Mouse (Mus musculus) heart, postnatal 0 days (tissue): ENCODE measurements around the gene Krt77. TPM values are rescaled to one million over a fixed set of nuclear protein-coding genes. Genes with fewer than 3 reads are reported as not detected.

Experiments
- ATAC-seq: fragments of 200-750 bp; cut with Nextera tagmentation; 2 replicates; pipeline ENCODE4 v1.8.0; 2017; ENCODE audit warnings: low read depth, moderate number of reproducible peaks, moderate library complexity; ENCODE audit not compliant: insufficient read depth
- DNase-seq: peaks from one replicate; pipeline ENCODE4 v3.0.0-alpha.2; 2016; ENCODE audit warnings: low spot score
- H3K27ac ChIP-seq: fragments of 300-500 bp; sonication (generic); 2 replicates; pipeline ENCODE4 v1.5.1; 2014; ENCODE audit warnings: low read depth, mild to moderate bottlenecking
- H3K27me3 ChIP-seq: fragments of 300-500 bp; sonication (generic); 2 replicates; pipeline ENCODE4 v1.6.1; 2014; ENCODE audit warnings: low read length, mixed read lengths; ENCODE audit not compliant: control insufficient read depth, insufficient read depth
- H3K36me3 ChIP-seq: fragments of 300-500 bp; sonication (generic); replicated peaks from 2 replicates; pipeline ENCODE4 v1.6.1; 2014; ENCODE audit warnings: low read length, mixed read lengths; ENCODE audit not compliant: control insufficient read depth, insufficient read depth
- H3K4me1 ChIP-seq: fragments of 300-500 bp; sonication (generic); 2 replicates; pipeline ENCODE4 v1.6.1; 2014; ENCODE audit warnings: antibody characterized with exemption; ENCODE audit not compliant: control insufficient read depth, insufficient read depth
- H3K4me2 ChIP-seq: fragments of 300-500 bp; sonication (generic); 2 replicates; pipeline ENCODE4 v1.6.1; 2014; ENCODE audit warnings: low read depth, mild to moderate bottlenecking, low read length, moderate library complexity
- H3K4me3 ChIP-seq: fragments of 300-500 bp; sonication (generic); 2 replicates; pipeline ENCODE4 v1.5.1; 2014; ENCODE audit warnings: low read depth, low read length
- H3K9ac ChIP-seq: fragments of 300-500 bp; sonication (generic); replicated peaks from 2 replicates; pipeline ENCODE4 v1.6.1; 2014; ENCODE audit warnings: low read depth, low read length, mixed read lengths
- H3K9me3 ChIP-seq: fragments of 300-500 bp; sonication (generic); replicated peaks from 2 replicates; pipeline ENCODE4 v1.6.1; 2016; ENCODE audit warnings: low read length; ENCODE audit not compliant: control insufficient read depth
- CTCF ChIP-seq: IDR thresholded peaks from 2 replicates; pipeline ENCODE4 v1.5.1; 2016; ENCODE audit warnings: antibody characterized with exemption, control low read depth, low read depth
- EP300 ChIP-seq: IDR thresholded peaks from 2 replicates; pipeline ENCODE4 v1.6.1; 2016; ENCODE audit warnings: antibody characterized with exemption, low read depth
- WGBS: fragments of 180-500 bp; shearing (Covaris S2); extraction: QIAGEN DNeasy Blood & Tissue Kit; methylation state at CpG from one replicate; pipeline ENCODE4 v1.1.7; 2014; 5-methylcytosine and 5-hydroxymethylcytosine counted together
- polyA plus RNA-seq: library from polyadenylated mRNA; unstranded; fragments of >200 nt; fragmentation: Nextera tagmentation; extraction: Ambion mirVana; gene quantifications from 2 replicates; pipeline ENCODE4 v1.2.1, GENCODE M21; 2015
- total RNA-seq: library from RNA; depleted of rRNA; stranded (reverse); fragments of >200 nt; gene quantifications from 2 replicates; pipeline ENCODE4 v1.2.3, GENCODE M21; 2014; ENCODE audit warnings: low replicate concordance

Krt77 gene
- total and polyA plus RNA-seq, 2 experiments from 2014 or later: not detected

GRCm38 (mm10) chr15:101860421-101861130, 8.9 kb downstream of the Krt77 start:
- Histone ChIP-seq H3K9me3 (no peaks in the 10 kb centered on the region), H3K27me3 (peaks cover 47% of the 10 kb centered on the region), H3K36me3 (no peaks in the 10 kb centered on the region), H3K4me1 (peaks cover 13% of the 10 kb centered on the region; the same call in 1 of the 2 replicates), H3K4me3 (no peak overlapping the region), H3K9ac (no peak overlapping the region), H3K4me2 (peak overlapping the region; percentile 73; the same call in 1 of the 2 replicates), H3K27ac (no peak overlapping the region)
- WGBS: 43% methylated on average over 13 of the region's 13 CpGs
- DNase-seq: no peak
- TF ChIP-seq CTCF: 0 out of 2 replicates have a peak, but pooled peaks have one; percentile 8
- no peak for TF ChIP-seq EP300
- ATAC-seq: no peak

DNA sequence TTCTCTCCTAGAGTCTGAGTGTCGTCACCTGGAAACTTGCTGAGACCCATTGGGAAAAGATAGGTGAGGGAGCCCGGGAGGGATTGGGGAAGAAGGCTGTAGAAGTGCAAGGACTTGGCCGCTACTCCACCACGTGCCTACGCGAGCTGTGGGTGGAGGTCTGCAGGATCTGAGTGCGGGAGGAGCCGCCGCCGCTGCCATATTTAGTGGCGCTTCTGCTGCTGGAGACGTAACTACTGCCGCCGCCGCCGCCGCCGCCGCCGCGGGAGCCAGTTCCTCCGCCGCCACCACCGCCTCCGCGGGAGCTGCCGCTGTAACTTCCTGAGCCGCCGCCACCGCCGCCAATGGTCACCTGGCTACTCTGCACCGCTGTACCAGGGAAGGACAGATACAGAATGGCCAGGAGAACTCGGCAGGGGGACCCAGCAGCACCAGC, 9.8 kb downstream of the Krt77 start:
- DNase-seq (peak; percentile 11), ATAC-seq (no peak)
- peak overlapping the region; percentile 73 for H3K4me2 ChIP-seq
- H3K27me3 ChIP-seq: peaks cover 50% of the 10 kb centered on the region
- H3K27ac ChIP-seq: no peak overlapping the region
- TF ChIP-seq CTCF: no peak
- TF ChIP-seq EP300: no peak
- H3K4me1 ChIP-seq: peaks cover 13% of the 10 kb centered on the region; the same call in 1 of the 2 replicates
- peak overlapping the region; percentile 44 for H3K4me3 ChIP-seq
- under 1% methylated on average over 32 of the region's 33 CpGs for WGBS
- no peaks in the 10 kb centered on the region for H3K36me3 ChIP-seq
- H3K9me3 ChIP-seq: no peaks in the 10 kb centered on the region
- H3K9ac ChIP-seq: no peak overlapping the region

- 10% methylated on average over 11 of the region's 11 CpGs for WGBS
- Histone ChIP-seq H3K9ac (no peak overlapping the region), H3K4me3 (peak overlapping the region; percentile 44; the same call in 1 of the 2 replicates)
These were observed 10.7 kb downstream of the Krt77 start for GRCm38 (mm10) chr15:101858673-101859425.

GRCm38 (mm10) chr15:101856696-101857095, 12.8 kb downstream of the Krt77 start:
- H3K27ac ChIP-seq: no peak overlapping the region
- H3K4me2 ChIP-seq: no peak overlapping the region
- whole genome bisulfite sequencing: 48% methylated on average over 5 of the region's 5 CpGs
- TF ChIP-seq EP300 (no peak), CTCF (no peak)
- peaks cover 13% of the 10 kb centered on the region; the same call in 1 of the 2 replicates for H3K4me1 ChIP-seq
- H3K27me3 ChIP-seq: peaks cover 61% of the 10 kb centered on the region
- H3K4me3 ChIP-seq: no peak overlapping the region
- H3K9ac ChIP-seq: no peak overlapping the region
- H3K36me3 ChIP-seq: no peaks in the 10 kb centered on the region
- DNase-seq (no peak), ATAC-seq (no peak)
- H3K9me3 ChIP-seq: no peaks in the 10 kb centered on the region

More at GRCm38 (mm10) chr15:101858673-101859425, 10.7 kb downstream of the Krt77 start:
- Histone ChIP-seq H3K9me3 (no peaks in the 10 kb centered on the region), H3K4me2 (peak overlapping the region; percentile 73; the same call in 1 of the 2 replicates), H3K4me1 (peaks cover 13% of the 10 kb centered on the region; the same call in 1 of the 2 replicates), H3K27ac (no peak overlapping the region), H3K36me3 (no peaks in the 10 kb centered on the region), H3K27me3 (peaks cover 53% of the 10 kb centered on the region)
- no peak for ATAC-seq
- no peak for TF ChIP-seq EP300
- no peak for DNase-seq

DNA sequence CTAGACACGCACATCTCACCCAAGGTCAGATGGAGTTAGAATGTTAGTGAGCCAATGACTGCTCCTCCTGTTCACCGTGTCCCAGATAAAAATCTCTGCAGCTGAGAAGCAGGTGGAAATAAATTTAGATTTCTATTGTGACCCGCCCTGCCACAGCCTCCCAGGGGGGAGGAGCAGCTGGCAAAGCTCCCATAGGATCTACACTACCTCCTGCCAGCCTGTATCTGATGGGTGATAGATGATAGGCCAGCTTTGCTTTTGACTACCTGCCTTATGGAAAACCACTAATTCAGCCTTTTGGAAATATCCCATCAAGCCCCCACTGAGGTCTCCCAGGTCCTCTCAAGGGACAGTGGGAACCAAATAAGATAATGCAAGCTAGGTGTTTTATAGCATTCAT, 13.8 kb downstream of the Krt77 start:
- Histone ChIP-seq H3K4me3 (no peak overlapping the region), H3K9me3 (no peaks in the 10 kb centered on the region), H3K9ac (no peak overlapping the region), H3K36me3 (no peaks in the 10 kb centered on the region), H3K4me1 (peaks cover 13% of the 10 kb centered on the region; the same call in 1 of the 2 replicates), H3K27me3 (peaks cover 56% of the 10 kb centered on the region), H3K27ac (no peak overlapping the region), H3K4me2 (no peak overlapping the region)
- DNase-seq (no peak), ATAC-seq (no peak)
- TF ChIP-seq EP300: no peak
- TF ChIP-seq CTCF: no peak
- 56% methylated on average over 3 of the region's 3 CpGs for WGBS
